ENCODE assay signal across 14 mouse cellular contexts in the genomic region with DNA sequence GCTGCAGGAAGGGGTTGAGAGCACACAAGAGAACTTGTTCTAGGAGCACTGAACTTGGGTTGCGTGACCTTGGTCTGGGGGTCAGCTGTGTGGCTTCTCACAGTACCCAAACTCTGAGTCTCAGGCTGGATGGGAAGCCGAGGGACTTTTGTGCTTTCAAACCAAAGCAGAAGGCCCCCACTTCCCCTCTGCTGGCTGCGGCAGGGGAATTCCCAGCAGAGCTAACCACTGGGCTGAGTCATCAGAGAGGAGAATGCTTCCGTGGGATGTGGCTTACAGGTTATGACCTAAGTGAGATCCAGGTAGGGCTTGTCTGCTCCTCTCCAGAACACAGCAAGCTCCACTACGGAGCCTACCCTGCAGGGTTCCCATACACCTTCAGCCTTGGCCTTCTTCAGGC. TPM values are rescaled to one million over a fixed set of nuclear protein-coding genes. Genes with fewer than 3 reads are reported as not detected.
DNase-seq lines count a peak whose midpoint lies in the region; ATAC-seq and TF ChIP-seq lines count a peak whose summit lies in the region.
"Had no signal": no experiment of that assay in that cellular context is flagged by ENCODE, and none has a peak within 500 bp of the region (broad histone marks: within the 10 kb centered on the region; RNA-seq: fewer than 3 reads in every experiment).

No protein-coding gene starts in this region.

- no peaks in the 10 kb centered on the region for H3K9me3 ChIP-seq in heart, postnatal 0 days (replicated peaks; ENCODE audit: control insufficient read depth, low read length)
- no peaks in the 10 kb centered on the region for H3K9me3 ChIP-seq in heart, embryonic 11.5 days (replicated peaks; ENCODE audit: control insufficient read depth, low read length)
- H3K9me3 ChIP-seq: neural tube, embryonic 15.5 days had no signal

- no peak for TF ChIP-seq POLR2A in spleen, adult 2 months (IDR thresholded peaks at IDR 0.05; ENCODE audit: low read depth, low read length)

- no peak overlapping the region for H3K4me3 ChIP-seq in heart, postnatal 0 days (ENCODE audit: low read depth, low read length)
- no peak overlapping the region for H3K4me3 ChIP-seq in heart, embryonic 11.5 days (ENCODE audit: low read depth, low read length)
- no peak overlapping the region for H3K4me3 ChIP-seq in spleen, adult 2 months (ENCODE audit: extremely low read depth, insufficient read depth, insufficient read length)
- H3K4me3 ChIP-seq: neural tube, embryonic 15.5 days had no signal

- 0 out of 2 replicates have a peak overlapping the region, but pooled peaks have one; percentile 15 for H3K27ac ChIP-seq in heart, postnatal 0 days (ENCODE audit: low read depth)
- H3K27ac ChIP-seq in heart, embryonic 11.5 days (ENCODE audit: low read depth, low read length) = no peak overlapping the region
- H3K27ac ChIP-seq in spleen, adult 2 months (ENCODE audit: insufficient read depth, low read length) = peak overlapping the region; percentile 60
- H3K27ac ChIP-seq: macrophage; neural tube, embryonic 15.5 days had no signal

- ATAC-seq in heart, postnatal 0 days (ENCODE audit: insufficient read depth, low read depth) = no peak
- no peak for ATAC-seq in heart, embryonic 11.5 days (replicated peaks; ENCODE audit: insufficient number of reproducible peaks, low FRiP score, low TSS enrichment)

- TF ChIP-seq EP300 in heart, postnatal 0 days (IDR thresholded peaks at IDR 0.05; ENCODE audit: low read depth) = no peak

- no peak for TF ChIP-seq CTCF in heart, postnatal 0 days (IDR thresholded peaks at IDR 0.05; ENCODE audit: low read depth)
- no peak for TF ChIP-seq CTCF in spleen, adult 2 months (IDR thresholded peaks at IDR 0.05; ENCODE audit: extremely low read depth, insufficient read depth, insufficient read length, insufficient replicate concordance)

- no peaks in the 10 kb centered on the region for H3K27me3 ChIP-seq in heart, postnatal 0 days (ENCODE audit: control insufficient read depth, insufficient read depth, low read length)
- no peaks in the 10 kb centered on the region for H3K27me3 ChIP-seq in heart, embryonic 11.5 days (ENCODE audit: control insufficient read depth, insufficient read depth, low read length)
- no peaks in the 10 kb centered on the region for H3K27me3 ChIP-seq in spleen, adult 2 months (ENCODE audit: control insufficient read depth, insufficient read depth, low read length)
- H3K27me3 ChIP-seq: neural tube, embryonic 15.5 days had no signal

- WGBS in heart, postnatal 0 days = 76% methylated on average over 5 of the region's 5 CpGs
- WGBS in heart, embryonic 11.5 days (ENCODE audit: insufficient replicate concordance) = 79% methylated on average over 5 of the region's 5 CpGs
- WGBS in spleen, adult 2 months = 8% methylated on average over 5 of the region's 5 CpGs

- intact Hi-C loops in left cerebral cortex, postnatal 14 days (cut with DNase I) = no loop called here

- no peak overlapping the region for H3K9ac ChIP-seq in heart, postnatal 0 days (replicated peaks; ENCODE audit: low read depth, low read length)
- H3K9ac ChIP-seq in heart, embryonic 11.5 days (ENCODE audit: low read depth, low read length) = no peak overlapping the region
- H3K9ac ChIP-seq: neural tube, embryonic 15.5 days had no signal

- H3K36me3 ChIP-seq in heart, postnatal 0 days (replicated peaks; ENCODE audit: control insufficient read depth, insufficient read depth, low read length) = peaks cover 43% of the 10 kb centered on the region
- H3K36me3 ChIP-seq in heart, embryonic 11.5 days (ENCODE audit: control insufficient read depth, insufficient read depth, low read length) = no peaks in the 10 kb centered on the region
- no peaks in the 10 kb centered on the region for H3K36me3 ChIP-seq in spleen, adult 2 months (ENCODE audit: control insufficient read depth, insufficient read depth, low read length)
- H3K36me3 ChIP-seq: neural tube, embryonic 15.5 days had no signal

- H3K4me1 ChIP-seq in heart, postnatal 0 days (ENCODE audit: control insufficient read depth, insufficient read depth) = peaks cover 13% of the 10 kb centered on the region; the same call in 1 of the 2 replicates
- peaks cover 5% of the 10 kb centered on the region; the same call in 1 of the 2 replicates for H3K4me1 ChIP-seq in heart, embryonic 11.5 days (ENCODE audit: control insufficient read depth, insufficient read depth, low read length)
- peaks cover 65% of the 10 kb centered on the region for H3K4me1 ChIP-seq in spleen, adult 2 months (ENCODE audit: control insufficient read depth, insufficient read depth, insufficient read length)
- H3K4me1 ChIP-seq: neural tube, embryonic 15.5 days had no signal

- DNase-seq in heart, postnatal 0 days (ENCODE audit: low spot score) = no peak
- peak; percentile 86 to 90 for DNase-seq in B cell, adult 2 months
- peak; percentile 94 for DNase-seq in induced T-regulatory cell, adult 2 months (ENCODE audit: low read depth)
- peak; percentile 73 to 83 for DNase-seq in spleen, adult 2 months (ENCODE audit: low read depth in 1 of 2, low spot score in 2 of 2)
- no peak for DNase-seq in layer of hippocampus, adult 9-10 months (ENCODE audit: low spot score)
- no peak for DNase-seq in right cerebral cortex, adult 18-20 months
- DNase-seq in left cerebral cortex, postnatal 14 days (ENCODE audit: low spot score in 2 of 2) = no peak
- DNase-seq: adrenal gland, adult 8-10 months; cerebellum, postnatal 36 days had no signal

- no peak overlapping the region for H3K4me2 ChIP-seq in heart, postnatal 0 days (ENCODE audit: low read depth, low read length)
- H3K4me2 ChIP-seq in heart, embryonic 11.5 days = no peak overlapping the region
- H3K4me2 ChIP-seq: neural tube, embryonic 15.5 days had no signal

RNA-seq across cellular contexts. Expression of a gene that starts 14.6 kb away (rescaled TPM):
- 572 and 632 TPM in 2 replicates for total RNA-seq in heart, postnatal 0 days (2014; rRNA removed; ENCODE audit: low replicate concordance)
- 289 and 380 TPM in 2 replicates for polyA plus RNA-seq in heart, postnatal 0 days (2015; fragmentation: Nextera tagmentation; extraction: Ambion mirVana)
- polyA plus RNA-seq in heart, embryonic 11.5 days (2014; fragmentation: Nextera tagmentation; extraction: Ambion mirVana) = 225 and 236 TPM in 2 replicates
- polyA plus RNA-seq in spleen, adult 2 months (2012; rRNA removed) = 128 and 216 TPM in 2 replicates
- 1 to 10 TPM; 2.5 to 3.6 TPM for total RNA-seq in left cerebral cortex, postnatal 14 days (2021)

RNA-seq across cellular contexts. Expression of a gene that starts 30.4 kb away (rescaled TPM):
- not detected in 2 replicates for total RNA-seq in heart, postnatal 0 days (2014; rRNA removed; ENCODE audit: low replicate concordance)
- not detected in 2 replicates for polyA plus RNA-seq in heart, postnatal 0 days (2015; fragmentation: Nextera tagmentation; extraction: Ambion mirVana)
- polyA plus RNA-seq in heart, embryonic 11.5 days (2014; fragmentation: Nextera tagmentation; extraction: Ambion mirVana) = not detected in 2 replicates
- not detected in 2 replicates for polyA plus RNA-seq in spleen, adult 2 months (2012; rRNA removed)
- 1 to 10 TPM; 2.6 to 4.5 TPM for total RNA-seq in left cerebral cortex, postnatal 14 days (2021)
- total RNA-seq: adrenal gland, adult 8-10 months; heart, adult 18-20 months had no signal
- polyA plus RNA-seq: intestine, embryonic 14.5 days; macrophage had no signal

RNA-seq across cellular contexts. Expression of a gene that starts 47.3 kb away (rescaled TPM):
- total RNA-seq in heart, postnatal 0 days (2014; rRNA removed; ENCODE audit: low replicate concordance) = 8.6 and 12.2 TPM in 2 replicates
- polyA plus RNA-seq in heart, postnatal 0 days (2015; fragmentation: Nextera tagmentation; extraction: Ambion mirVana) = 5.0 and 5.7 TPM in 2 replicates
- polyA plus RNA-seq in heart, embryonic 11.5 days (2014; fragmentation: Nextera tagmentation; extraction: Ambion mirVana) = 20.1 and 24.3 TPM in 2 replicates
- polyA plus RNA-seq in spleen, adult 2 months (2012; rRNA removed) = 4.9 and 5.7 TPM in 2 replicates
- total RNA-seq in left cerebral cortex, postnatal 14 days (2021) = 10 to 100 TPM; 26.3 to 33.2 TPM

Comparison
In these comparisons a context has a peak if more than half of its experiments do, and no peak if none do; other contexts are left out.
1. DNase-seq: peak in B cell, adult 2 months (2 of 2), induced T-regulatory cell, adult 2 months (single experiment) and spleen, adult 2 months (2 of 2); none in heart, postnatal 0 days (single experiment), layer of hippocampus, adult 9-10 months (single experiment), right cerebral cortex, adult 18-20 months (single experiment) and left cerebral cortex, postnatal 14 days (0 of 2).